Mouse (Mus musculus): ENCODE data around the gene Cfap99.

Gene Cfap99

GRCm38 (mm10) chr5:34279214-34279613 lies 9.2 kb upstream of the Cfap99 start:
- no peak for DNase-seq

- no peak for DNase-seq
Observed at GRCm38 (mm10) chr5:34280976-34281375, 7.4 kb upstream of the Cfap99 start.

- DNase-seq = peak; percentile 55
Observed at GRCm38 (mm10) chr5:34283355-34283754, 5.0 kb upstream of the Cfap99 start.

- peak; percentile 60 for DNase-seq
Observed at GRCm38 (mm10) chr5:34284156-34284750, 4.1 kb upstream of the Cfap99 start.

GRCm38 (mm10) chr5:34285285-34285684 lies 3.1 kb upstream of the Cfap99 start:
- DNase-seq = no peak

- peak; percentile 72 for DNase-seq
Observed at GRCm38 (mm10) chr5:34286516-34286915, 1.9 kb upstream of the Cfap99 start.

GRCm38 (mm10) chr5:34287001-34287837 lies 1.2 kb upstream of the Cfap99 start:
- DNase-seq = peak; percentile 73

GRCm38 (mm10) chr5:34287838-34288145 lies 608 bp upstream of the Cfap99 start:
- DNase-seq = no peak

- DNase-seq = peak; percentile 66
Observed at GRCm38 (mm10) chr5:34289286-34289685, 886 bp downstream of the Cfap99 start.

- DNase-seq = no peak
Observed at GRCm38 (mm10) chr5:34293363-34293762, 5.0 kb downstream of the Cfap99 start.

GRCm38 (mm10) chr5:34294696-34295095 lies 6.3 kb downstream of the Cfap99 start:
- no peak for DNase-seq

- no peak for DNase-seq
Observed at GRCm38 (mm10) chr5:34295141-34295540, 6.7 kb downstream of the Cfap99 start.

- no peak for DNase-seq
Observed at GRCm38 (mm10) chr5:34298061-34298460, 9.7 kb downstream of the Cfap99 start.

- DNase-seq = no peak
Observed at GRCm38 (mm10) chr5:34298937-34299535, 10.6 kb downstream of the Cfap99 start.

- DNase-seq = no peak
Observed at GRCm38 (mm10) chr5:34302377-34302776, 14.0 kb downstream of the Cfap99 start.

- DNase-seq = no peak
Observed at GRCm38 (mm10) chr5:34309016-34309415, 20.6 kb downstream of the Cfap99 start.

- no peak for DNase-seq
Observed at GRCm38 (mm10) chr5:34319491-34320034, 31.2 kb downstream of the Cfap99 start.

GRCm38 (mm10) chr5:34321236-34321635 lies 32.8 kb downstream of the Cfap99 start:
- no peak for DNase-seq

- DNase-seq = no peak
Observed at GRCm38 (mm10) chr5:34325286-34325685, 36.9 kb downstream of the Cfap99 start.

GRCm38 (mm10) chr5:34326249-34326691 lies 37.9 kb downstream of the Cfap99 start:
- DNase-seq = peak; percentile 22

- peak; percentile 45 for DNase-seq
Observed at GRCm38 (mm10) chr5:34326875-34327576, 38.6 kb downstream of the Cfap99 start.

GRCm38 (mm10) chr5:34330136-34330535 lies 41.7 kb downstream of the Cfap99 start:
- DNase-seq = no peak

- no peak for DNase-seq
Observed at GRCm38 (mm10) chr5:34334081-34334480, 45.7 kb downstream of the Cfap99 start.
